Mouse (Mus musculus) granulocyte monocyte progenitor cell, adult 5-6 weeks (primary cell): ENCODE results near the gene Fam131c. TPM values are rescaled to one million over a fixed set of nuclear protein-coding genes. Genes with fewer than 3 reads are reported as not detected.

ENCODE experiments used
- ATAC-seq: replicated peaks from 2 replicates; pipeline ENCODE4 v1.8.0; 2016; ENCODE audit warnings: mild to moderate bottlenecking, moderate TSS enrichment, inconsistent platforms; ENCODE audit not compliant: poor library complexity, severe bottlenecking
- total RNA-seq, 2 experiments: library from RNA; stranded (forward) in 1 of 2; stranded (reverse) in 1 of 2; fragments of 200-712, 200-1000 nt in 1 of 2; fragments of >200 nt in 1 of 2; fragmentation: Nextera tagmentation in 1 of 2; gene quantifications; 2 replicates each; pipeline ENCODE4 v1.2.3; 2014 to 2017

Gene Fam131c
- total RNA-seq, 2 experiments from 2014 or later = not detected

DNA sequence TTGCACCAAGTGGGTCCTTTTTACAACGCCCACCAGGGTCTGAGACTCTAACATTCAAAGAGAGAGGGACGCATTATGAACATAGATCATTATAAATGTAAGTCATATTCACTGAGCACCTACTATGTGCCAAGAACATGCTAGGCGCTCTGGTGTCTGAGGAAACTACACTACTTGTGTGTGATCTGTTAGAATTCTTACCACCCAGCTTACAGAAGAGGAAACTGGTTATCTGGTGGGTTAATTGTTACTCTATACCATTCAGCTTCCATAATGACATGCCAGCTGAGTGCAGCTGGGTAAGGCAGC, 37.2 kb downstream of the Fam131c start:
- ATAC-seq = no peak

DNA sequence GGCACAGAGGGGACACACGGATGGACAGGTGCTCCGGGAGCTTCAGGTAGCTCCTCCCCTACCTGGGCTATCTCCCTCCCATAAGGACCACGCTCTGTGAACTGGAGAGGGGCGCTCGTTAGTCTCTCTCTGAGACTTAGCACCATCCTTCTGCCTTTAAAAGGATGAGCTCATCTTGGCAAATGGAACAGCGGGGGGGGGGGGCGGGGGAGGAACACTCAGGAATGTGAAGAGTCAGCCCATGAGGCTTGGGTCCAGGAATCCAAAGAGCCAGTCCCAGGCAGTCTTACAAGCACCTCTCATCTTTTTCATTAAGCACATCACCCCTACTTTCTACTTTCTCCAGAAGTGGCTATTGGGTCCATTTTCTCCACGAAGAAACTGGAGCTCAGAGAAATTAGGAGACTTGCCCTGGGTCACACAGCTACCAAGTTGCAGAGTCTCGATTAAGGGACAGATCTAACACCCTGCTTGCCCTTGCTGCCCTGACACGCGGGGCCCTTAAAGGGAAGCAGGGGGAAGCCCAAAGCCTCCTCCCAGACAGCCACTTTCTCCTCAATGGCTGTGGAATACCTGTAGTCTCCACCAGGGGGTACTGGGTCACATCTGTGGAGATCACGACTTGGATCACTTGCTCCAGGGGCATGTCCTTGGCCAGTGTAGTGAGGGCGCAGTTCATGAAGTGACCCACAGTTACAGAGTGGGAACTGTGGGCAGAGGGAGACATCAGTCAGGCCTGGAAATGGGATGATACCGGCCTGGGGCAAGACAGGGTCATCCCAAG, 38.7 kb downstream of the Fam131c start:
- ATAC-seq = peak; percentile 71

DNA sequence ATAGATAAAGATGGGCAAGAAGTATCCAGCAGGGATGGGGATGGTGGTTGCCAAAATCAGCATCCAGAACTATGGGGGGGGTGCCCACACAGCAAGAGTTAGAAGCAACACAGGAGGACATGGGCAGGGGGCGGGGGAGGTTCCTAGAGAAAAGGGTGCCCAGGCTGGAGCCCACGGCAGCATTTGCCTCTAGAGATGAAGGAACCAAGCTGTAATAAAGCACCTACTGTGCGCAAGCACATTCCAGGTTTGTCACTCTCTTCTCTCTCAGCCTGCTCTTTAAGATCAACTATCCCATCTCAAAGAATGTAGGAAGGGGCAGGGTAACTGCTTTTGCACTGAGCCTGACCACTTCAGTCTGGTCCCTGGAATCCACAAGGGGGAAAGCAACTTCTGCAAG, 40.6 kb downstream of the Fam131c start:
- ATAC-seq = no peak

DNA sequence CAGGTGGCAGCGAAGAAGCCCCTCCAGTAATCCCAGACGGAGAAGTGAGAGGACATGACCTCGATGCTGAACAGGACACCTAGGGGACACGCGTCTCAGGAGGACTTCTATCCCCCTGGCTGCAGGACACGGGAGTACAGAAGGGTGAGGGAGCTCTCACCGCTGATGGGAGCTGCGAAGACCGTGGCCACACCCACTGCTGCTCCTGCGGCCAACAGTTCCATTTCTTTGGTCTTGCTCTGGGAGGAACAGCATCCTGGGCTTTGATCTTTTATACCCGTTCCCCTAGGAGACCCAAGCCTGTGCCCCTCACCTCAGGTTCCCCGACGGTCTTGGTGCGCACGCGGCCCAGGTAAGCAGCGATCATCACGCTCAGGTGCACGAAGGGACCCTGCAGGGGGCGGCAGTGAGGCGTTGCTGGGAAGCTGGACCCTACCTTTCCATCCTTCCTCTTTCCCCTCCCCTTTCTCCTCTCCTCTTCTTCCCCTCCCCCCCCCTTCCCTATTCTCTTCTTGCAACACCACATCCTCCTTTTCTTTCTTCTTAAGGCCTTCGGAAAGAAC, 43.5 kb downstream of the Fam131c start:
- peak; percentile 45 for ATAC-seq

GRCm38 (mm10) chr4:141415924-141416323, 47.9 kb downstream of the Fam131c start, which contains the start of gene Clcnkb:
Gene Clcnkb (minus strand): TSS chr4:141416014.
- ATAC-seq = no peak

GRCm38 (mm10) chr4:141419398-141420191, 51.6 kb downstream of the Fam131c start:
- ATAC-seq = peak; percentile 98

GRCm38 (mm10) chr4:141420192-141420829, 52.3 kb downstream of the Fam131c start, which contains the start of gene Hspb7:
Gene Hspb7 (plus strand): TSS chr4:141420779.
- ATAC-seq = no peak

GRCm38 (mm10) chr4:141420886-141421285, 52.9 kb downstream of the Fam131c start:
- ATAC-seq = no peak

- ATAC-seq = no peak
Measured at GRCm38 (mm10) chr4:141421423-141421822, 53.4 kb downstream of the Fam131c start.

- no peak for ATAC-seq
Measured at GRCm38 (mm10) chr4:141422841-141423240, 54.8 kb downstream of the Fam131c start.

GRCm38 (mm10) chr4:141423288-141423687, 55.3 kb downstream of the Fam131c start:
- no peak for ATAC-seq

DNA sequence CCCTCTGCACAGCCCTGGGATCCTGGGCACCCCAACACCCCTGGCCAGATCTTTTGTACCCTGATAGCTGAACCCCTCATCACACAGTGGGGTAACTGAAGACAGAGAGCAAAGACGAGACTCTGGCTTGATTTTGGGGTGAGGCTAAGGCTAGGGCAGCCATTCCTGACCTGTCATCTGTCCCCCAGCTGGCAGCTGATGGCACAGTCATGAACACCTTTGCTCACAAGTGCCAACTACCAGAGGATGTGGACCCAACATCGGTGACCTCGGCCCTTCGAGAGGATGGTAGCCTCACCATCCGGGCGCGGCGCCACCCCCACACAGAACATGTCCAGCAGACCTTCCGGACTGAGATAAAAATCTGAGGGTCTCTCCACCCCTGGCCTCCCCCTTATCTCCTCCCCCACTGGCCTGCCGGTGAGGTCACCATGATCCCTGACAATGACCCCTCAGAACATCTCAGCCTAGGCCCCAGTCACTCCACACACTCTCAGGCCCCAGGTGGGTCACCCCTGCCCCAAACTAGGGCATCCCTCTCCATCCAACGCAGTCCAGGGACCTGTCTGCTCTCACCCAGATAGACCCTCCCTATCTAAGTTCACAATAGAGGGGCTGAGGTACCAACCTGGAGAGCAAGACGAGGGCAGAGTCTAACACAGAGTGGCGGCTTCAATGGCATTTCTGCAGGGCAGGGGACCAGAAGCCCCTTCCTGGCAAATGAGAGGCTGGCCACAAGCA, 55.8 kb downstream of the Fam131c start:
- no peak for ATAC-seq

DNA sequence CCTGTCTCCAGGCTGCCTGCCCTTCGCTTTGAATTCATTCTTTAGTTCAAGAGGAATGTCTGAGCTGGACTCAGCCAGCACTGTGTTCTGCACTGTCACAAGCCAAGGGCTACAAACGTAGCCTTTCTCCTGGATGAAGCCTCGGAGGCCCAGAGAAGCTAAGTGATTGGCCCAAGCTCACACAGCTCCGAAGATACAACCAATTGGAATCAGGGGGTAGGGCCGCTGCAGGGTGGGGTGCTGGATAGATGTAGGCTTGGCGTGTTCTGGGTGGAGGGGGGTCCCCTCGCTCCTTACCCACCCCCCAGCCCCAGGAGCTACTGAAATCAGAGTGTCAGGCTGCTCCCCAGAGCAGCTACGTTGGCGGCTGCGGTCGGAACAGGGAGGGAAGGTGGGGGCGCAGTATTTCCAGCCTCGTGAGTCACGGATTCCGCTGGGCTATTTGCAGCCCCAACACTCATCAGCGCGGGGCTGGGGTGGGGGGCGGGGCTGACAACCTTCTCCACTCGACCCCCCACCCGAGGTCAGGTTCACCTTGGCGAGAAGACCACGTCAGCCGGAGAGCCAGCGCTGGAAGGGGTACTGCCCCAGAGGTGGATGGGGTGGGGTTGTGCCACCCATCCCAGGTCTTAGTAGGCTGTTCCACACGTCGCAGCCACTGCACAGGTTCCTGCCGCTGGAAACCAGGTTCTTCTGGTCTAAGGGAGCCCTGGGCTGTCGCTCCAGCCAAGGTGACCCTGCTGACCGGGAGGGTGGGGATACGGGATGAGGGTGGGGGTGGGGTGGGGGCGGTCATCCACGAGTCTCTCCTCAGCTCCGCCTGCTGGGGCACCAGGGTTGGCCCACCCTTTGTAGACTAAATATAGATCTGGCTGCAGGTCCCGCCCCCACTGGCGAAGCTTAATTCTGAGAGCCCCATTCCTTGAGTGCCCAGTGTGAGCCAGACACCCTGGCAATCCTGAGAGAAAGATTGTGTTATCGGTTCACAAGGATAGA, 57.8 kb downstream of the Fam131c start:
- ATAC-seq = peak; percentile 69

GRCm38 (mm10) chr4:141426796-141427745, 59.1 kb downstream of the Fam131c start:
- no peak for ATAC-seq

GRCm38 (mm10) chr4:141427921-141428320, 59.9 kb downstream of the Fam131c start:
- no peak for ATAC-seq

- no peak for ATAC-seq
Measured at GRCm38 (mm10) chr4:141429381-141429780, 61.4 kb downstream of the Fam131c start.

- ATAC-seq = peak; percentile 22; the same call in 1 of the 2 replicates
Measured at GRCm38 (mm10) chr4:141429847-141430246, 61.8 kb downstream of the Fam131c start.

- peak; percentile 93 for ATAC-seq
Measured at GRCm38 (mm10) chr4:141430997-141431396, 63.0 kb downstream of the Fam131c start.
